ENCODE assay signal across 33 mouse cellular contexts in genomic region chr3:101282556-101283180, GRCm38 (mm10). TPM values are rescaled to one million over a fixed set of nuclear protein-coding genes. Genes with fewer than 3 reads are reported as not detected.
DNase-seq lines count a peak whose midpoint lies in the region; ATAC-seq and TF ChIP-seq lines count a peak whose summit lies in the region.
"Had no signal": no experiment of that assay in that cellular context is flagged by ENCODE, and none has a peak within 500 bp of the region (broad histone marks: within the 10 kb centered on the region; RNA-seq: fewer than 3 reads in every experiment).

No protein-coding gene starts in this region.

- H3K4me2 ChIP-seq in forebrain, postnatal 0 days (ENCODE audit: low read depth): no peak overlapping the region
- H3K4me2 ChIP-seq: heart, embryonic 15.5 days; hindbrain, embryonic 13.5 days; liver, embryonic 12.5 days; midbrain, embryonic 12.5 days; stomach, embryonic 15.5 days had no signal

- no peaks in the 10 kb centered on the region for H3K36me3 ChIP-seq in forebrain, embryonic 10.5 days (replicated peaks)
- H3K36me3 ChIP-seq in forebrain, postnatal 0 days (ENCODE audit: insufficient read depth): no peaks in the 10 kb centered on the region
- peaks cover 15% of the 10 kb centered on the region for H3K36me3 ChIP-seq in spleen, adult 2 months (ENCODE audit: control insufficient read depth, insufficient read depth, low read length)
- H3K36me3 ChIP-seq in E14TG2a.4 (ENCODE audit: insufficient read depth, low read length): no peaks in the 10 kb centered on the region
- H3K36me3 ChIP-seq: G1E; heart, embryonic 10.5 days; heart, embryonic 15.5 days; hindbrain, embryonic 13.5 days; liver, embryonic 12.5 days; midbrain, embryonic 12.5 days; stomach, embryonic 15.5 days had no signal

- no peak for TF ChIP-seq CTCF in forebrain, postnatal 0 days (IDR thresholded peaks at IDR 0.05; ENCODE audit: low read depth)
- no peak for TF ChIP-seq CTCF in spleen, adult 2 months (IDR thresholded peaks at IDR 0.05; ENCODE audit: extremely low read depth, insufficient read depth, insufficient read length, insufficient replicate concordance)
- no peak for TF ChIP-seq CTCF in E14TG2a.4 (conservative IDR thresholded peaks at IDR 0.05; ENCODE audit: low read length)

- H3K4me1 ChIP-seq in forebrain, embryonic 10.5 days: peaks cover 17% of the 10 kb centered on the region
- H3K4me1 ChIP-seq in forebrain, postnatal 0 days (ENCODE audit: insufficient read depth): peaks cover 10% of the 10 kb centered on the region
- H3K4me1 ChIP-seq in spleen, adult 2 months (ENCODE audit: control insufficient read depth, insufficient read depth, insufficient read length): peaks cover 23% of the 10 kb centered on the region; the same call in 1 of the 2 replicates
- peaks cover 59% of the 10 kb centered on the region for H3K4me1 ChIP-seq in E14TG2a.4 (replicated peaks; ENCODE audit: low read depth, low read length)
- H3K4me1 ChIP-seq: liver, embryonic 12.5 days had no signal

- H3K27ac ChIP-seq in forebrain, embryonic 10.5 days: peak overlapping the region; percentile 1; the same call in 1 of the 2 replicates
- H3K27ac ChIP-seq in forebrain, postnatal 0 days (ENCODE audit: low read depth, low read length): no peak overlapping the region
- peak overlapping the region; percentile 54 for H3K27ac ChIP-seq in spleen, adult 2 months (ENCODE audit: insufficient read depth, low read length)
- H3K27ac ChIP-seq: heart, embryonic 10.5 days; heart, embryonic 15.5 days; hindbrain, embryonic 13.5 days; layer of hippocampus, adult 2 months; left cerebral cortex, adult 2 months; liver, embryonic 12.5 days; midbrain, embryonic 12.5 days; stomach, embryonic 15.5 days had no signal

- no peak for TF ChIP-seq POLR2A in spleen, adult 2 months (IDR thresholded peaks at IDR 0.05; ENCODE audit: low read depth, low read length)

- H3K9ac ChIP-seq in forebrain, postnatal 0 days: no peak overlapping the region
- H3K9ac ChIP-seq: heart, embryonic 15.5 days; hindbrain, embryonic 13.5 days; liver, embryonic 12.5 days; liver, postnatal 0 days; midbrain, embryonic 12.5 days; stomach, embryonic 15.5 days had no signal

- ATAC-seq in forebrain, postnatal 0 days: no peak
- ATAC-seq: inflammation-experienced regulatory T-cells, adult 6 months; liver, embryonic 12.5 days; liver, postnatal 0 days had no signal

- H3K9me3 ChIP-seq in forebrain, embryonic 10.5 days: no peaks in the 10 kb centered on the region
- H3K9me3 ChIP-seq in forebrain, postnatal 0 days (ENCODE audit: low read length): no peaks in the 10 kb centered on the region
- no peaks in the 10 kb centered on the region for H3K9me3 ChIP-seq in E14TG2a.4 (ENCODE audit: low read length)
- H3K9me3 ChIP-seq: G1E; heart, embryonic 10.5 days; heart, embryonic 15.5 days; hindbrain, embryonic 13.5 days; liver, embryonic 12.5 days; midbrain, embryonic 12.5 days; stomach, embryonic 15.5 days had no signal

- 88% methylated on average over 9 of the region's 9 CpGs for WGBS in forebrain, embryonic 10.5 days
- whole genome bisulfite sequencing in forebrain, postnatal 0 days: 92% methylated on average over 9 of the region's 9 CpGs
- WGBS in spleen, adult 2 months: 83% methylated on average over 9 of the region's 9 CpGs

- DNase-seq in forebrain, embryonic 10.5 days (ENCODE audit: extremely low spot score, low spot score): no peak
- DNase-seq in forebrain, postnatal 0 days: no peak
- no peak for DNase-seq in spleen, adult 2 months (ENCODE audit: low read depth in 1 of 2, low spot score in 2 of 2)
- no peak for DNase-seq in spleen, adult 18-20 months
- DNase-seq in naive thymus-derived CD4-positive, alpha-beta T cell, adult 2 months (ENCODE audit: low read depth): peak; percentile 50
- DNase-seq in cerebellum, postnatal 36 days: no peak
- DNase-seq: adrenal gland, adult 8-10 months; cerebellum, adult 2 months; cerebellum, postnatal 14 days; gastrocnemius, postnatal 10 days; heart, postnatal 36 days; kidney, adult 18-20 months; kidney, postnatal 36 days; liver, postnatal 0 days; lung, postnatal 36 days had no signal

- H3K27me3 ChIP-seq in forebrain, embryonic 10.5 days (ENCODE audit: poor library complexity, severe bottlenecking): no peaks in the 10 kb centered on the region
- no peaks in the 10 kb centered on the region; the same call in 1 of the 2 replicates for H3K27me3 ChIP-seq in forebrain, postnatal 0 days (ENCODE audit: insufficient read depth, low read length)
- no peaks in the 10 kb centered on the region for H3K27me3 ChIP-seq in spleen, adult 2 months (ENCODE audit: control insufficient read depth, insufficient read depth, low read length)
- H3K27me3 ChIP-seq in E14TG2a.4 (ENCODE audit: insufficient read depth, low read length): no peaks in the 10 kb centered on the region
- H3K27me3 ChIP-seq: CH12.LX; heart, embryonic 15.5 days; hindbrain, embryonic 13.5 days; stomach, embryonic 15.5 days had no signal

- H3K4me3 ChIP-seq in forebrain, embryonic 10.5 days: no peak overlapping the region
- H3K4me3 ChIP-seq in forebrain, postnatal 0 days (ENCODE audit: low read depth, low read length): no peak overlapping the region
- H3K4me3 ChIP-seq in spleen, adult 2 months (ENCODE audit: extremely low read depth, insufficient read depth, insufficient read length): no peak overlapping the region
- peak overlapping the region; percentile 48 for H3K4me3 ChIP-seq in E14TG2a.4 (replicated peaks; ENCODE audit: low read length)
- H3K4me3 ChIP-seq: heart, embryonic 10.5 days; heart, embryonic 15.5 days; hindbrain, embryonic 13.5 days; layer of hippocampus, adult 2 months; left cerebral cortex, adult 2 months; liver, embryonic 12.5 days; midbrain, embryonic 12.5 days; stomach, embryonic 15.5 days had no signal

RNA-seq across cellular contexts. Expression of gene Cd2, which starts 5.1 kb away (rescaled TPM):
- polyA plus RNA-seq in forebrain, embryonic 10.5 days (2016; fragmentation: Nextera tagmentation; extraction: Ambion mirVana): not detected in 2 replicates
- total RNA-seq in forebrain, postnatal 0 days (2014; rRNA removed): 0.69 TPM in 1 of 2 replicates, not detected in the other
- 0.16 and 0.35 TPM in 2 replicates for polyA plus RNA-seq in forebrain, postnatal 0 days (2015; fragmentation: Nextera tagmentation; extraction: Ambion mirVana)
- 38.2 and 50.2 TPM in 2 replicates for polyA plus RNA-seq in spleen, adult 2 months (2012; rRNA removed)
- total RNA-seq: granulocyte monocyte progenitor cell, adult 5-6 weeks; layer of hippocampus, adult 2 months; layer of hippocampus, postnatal 14 days; left cerebral cortex, adult 2 months; left cerebral cortex, postnatal 36 days had no signal
- polyA plus RNA-seq: embryonic facial prominence, embryonic 11.5 days; forebrain, embryonic 11.5 days; G1E; hindbrain, embryonic 13.5 days; limb, embryonic 14.5 days; liver, embryonic 12.5 days; midbrain, embryonic 12.5 days had no signal

Comparison
In these comparisons a context has a peak if more than half of its experiments do, and no peak if none do; other contexts are left out.
1. RNA of gene Cd2, which starts 5.1 kb away (polyA plus RNA-seq): 38.2 to 50.2 TPM in spleen, adult 2 months; 0.16 to 0.35 TPM in forebrain, postnatal 0 days and not detected in forebrain, embryonic 10.5 days; every median in the first group is over 10 times any median in the second.